Mouse (Mus musculus): ENCODE measurements around the gene 1810037I17Rik. TPM values are rescaled to one million over a fixed set of nuclear protein-coding genes. Genes with fewer than 3 reads are reported as not detected.
"Not testable (repeated sequence)": the region's sequence is repeated elsewhere in the genome, so short reads cannot be mapped to it uniquely, and the experiment has no call there.

The 1810037I17Rik gene
- polyA plus RNA-seq, 1 experiment, result 61.9 TPM

DNA sequence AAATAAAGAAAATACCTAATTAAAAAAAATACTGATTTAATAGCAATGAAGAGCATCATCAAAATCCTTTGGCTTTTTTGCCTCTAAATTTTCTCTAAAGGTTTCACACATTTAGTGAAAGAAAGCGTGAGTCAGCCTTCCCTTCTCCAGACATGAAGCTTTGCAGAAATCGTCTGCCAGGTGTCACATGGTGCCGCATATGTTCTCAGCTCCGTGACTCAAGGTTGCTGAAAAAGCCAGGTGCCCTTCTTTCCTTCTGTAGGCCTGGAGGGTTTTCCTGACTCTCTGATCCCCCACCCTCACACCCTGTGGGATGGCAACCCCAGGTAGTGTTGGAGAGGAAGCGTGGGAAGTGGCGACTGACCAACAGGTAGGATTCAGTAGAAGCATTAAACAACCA, 5.7 kb downstream of the 1810037I17Rik start:
- no peak overlapping the region for H3K27ac ChIP-seq (ENCODE audit: insufficient read depth, low read depth, low read length)
- no peak for TF ChIP-seq CTCF (IDR thresholded peaks at IDR 0.05; ENCODE audit: low read depth, low read length)
- H3K4me3 ChIP-seq (ENCODE audit: insufficient read depth, low read length), result no peak overlapping the region
- peaks cover 4% of the 10 kb centered on the region; the same call in 1 of the 2 replicates for H3K4me1 ChIP-seq (ENCODE audit: control insufficient read depth, insufficient read depth, low read length)

DNA sequence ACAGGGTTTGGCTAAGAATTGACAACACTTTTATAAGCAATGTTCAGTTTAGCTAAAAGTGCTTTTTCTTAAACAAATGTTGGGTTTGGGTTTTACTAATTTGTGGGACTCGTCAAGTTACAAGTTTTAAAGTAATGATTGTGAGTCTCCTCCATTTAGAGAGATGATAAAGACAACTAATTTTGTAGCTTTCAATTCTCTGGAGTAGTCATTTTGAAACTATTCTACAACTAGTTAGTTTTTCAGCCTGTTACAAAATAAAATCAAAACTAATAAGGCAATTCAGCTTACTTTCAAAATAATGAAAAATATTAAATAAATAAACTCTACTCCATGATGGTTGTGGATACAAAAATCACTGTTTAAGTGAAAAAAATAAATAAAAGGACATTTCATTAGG, 8.5 kb downstream of the 1810037I17Rik start:
- no peak overlapping the region for H3K4me3 ChIP-seq (ENCODE audit: insufficient read depth, low read length)

DNA sequence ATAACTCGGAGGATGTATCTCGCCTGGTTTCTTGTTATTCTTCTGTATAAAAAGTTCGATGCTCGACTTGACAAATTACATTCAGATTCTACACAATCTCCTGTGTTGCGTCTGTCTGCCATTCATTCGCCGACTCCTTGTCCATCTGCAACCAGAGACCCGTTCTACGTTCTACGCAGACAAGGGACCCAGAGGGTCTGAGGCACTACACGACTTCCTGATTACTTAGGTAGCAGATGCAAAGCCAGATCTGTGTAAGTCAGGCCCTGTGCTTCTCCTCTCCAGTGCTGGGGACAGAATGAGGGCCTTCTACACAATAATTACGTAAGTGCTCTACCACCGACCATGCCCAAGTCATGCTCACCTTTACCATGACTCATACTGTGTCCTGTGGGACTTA, 13.2 kb downstream of the 1810037I17Rik start:
- not testable (repeated sequence) for H3K27ac ChIP-seq (ENCODE audit: insufficient read depth, low read depth, low read length); H3K4me3 ChIP-seq (ENCODE audit: insufficient read depth, low read length); H3K4me1 ChIP-seq (ENCODE audit: control insufficient read depth, insufficient read depth, low read length)

More for the DNA sequence above, 8.5 kb downstream of the 1810037I17Rik start:
- Histone ChIP-seq H3K27ac (ENCODE audit: insufficient read depth, low read depth, low read length) (no peak overlapping the region), H3K4me1 (ENCODE audit: control insufficient read depth, insufficient read depth, low read length) (no peaks in the 10 kb centered on the region)
- TF ChIP-seq POLR2A (IDR thresholded peaks at IDR 0.05; ENCODE audit: borderline replicate concordance, low read depth, low read length) (no peak), CTCF (IDR thresholded peaks at IDR 0.05; ENCODE audit: low read depth, low read length) (no peak)

DNA sequence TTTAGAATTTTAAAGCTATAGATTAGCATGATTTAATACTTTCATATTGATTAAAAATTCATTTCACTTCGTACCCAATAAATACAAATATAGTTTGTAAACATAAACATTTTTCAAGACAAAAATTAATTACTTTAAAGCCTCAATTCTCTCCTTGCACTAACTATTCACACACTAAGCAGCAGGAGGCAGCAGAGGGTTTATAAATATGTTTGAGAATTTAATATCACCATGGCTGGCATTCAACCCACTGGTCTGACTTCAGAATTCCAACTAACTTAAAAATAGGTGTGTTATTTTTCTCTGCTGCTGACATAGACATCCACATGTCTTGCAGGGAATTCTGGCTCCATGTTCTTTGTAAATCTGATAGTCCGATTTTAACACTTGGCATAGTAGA, 15.2 kb downstream of the 1810037I17Rik start:
- H3K4me1 ChIP-seq (ENCODE audit: control insufficient read depth, insufficient read depth, low read length), result peaks cover 16% of the 10 kb centered on the region
- no peak for TF ChIP-seq CTCF (IDR thresholded peaks at IDR 0.05; ENCODE audit: low read depth, low read length)
- no peak for TF ChIP-seq POLR2A (IDR thresholded peaks at IDR 0.05; ENCODE audit: borderline replicate concordance, low read depth, low read length)
- no peak overlapping the region for H3K4me3 ChIP-seq (ENCODE audit: insufficient read depth, low read length)
- H3K27ac ChIP-seq (ENCODE audit: insufficient read depth, low read depth, low read length), result no peak overlapping the region

DNA sequence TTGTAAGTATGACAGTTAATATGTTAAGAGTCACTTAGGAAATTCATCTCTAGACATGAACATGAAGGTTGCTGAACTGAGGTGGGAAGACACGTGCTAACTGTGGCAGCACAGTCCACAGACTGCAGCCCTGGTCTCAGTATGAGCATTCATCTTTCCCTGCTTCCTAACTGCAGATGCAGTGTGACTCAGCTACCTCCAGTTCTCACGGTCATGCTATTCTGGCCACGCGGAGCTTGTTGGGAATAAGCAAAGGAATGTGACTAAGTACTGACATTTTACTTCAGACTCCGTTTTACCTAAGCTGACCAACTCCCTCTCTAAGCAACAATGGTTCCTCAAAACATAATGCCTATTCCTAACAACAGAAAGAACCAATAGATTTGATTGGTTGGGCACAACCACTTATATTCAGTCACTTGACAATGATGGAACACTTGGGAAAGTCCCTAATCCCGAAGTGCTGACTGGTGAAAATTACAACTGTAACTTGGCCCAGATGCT, 19.4 kb downstream of the 1810037I17Rik start:
- TF ChIP-seq POLR2A (IDR thresholded peaks at IDR 0.05; ENCODE audit: borderline replicate concordance, low read depth, low read length), result no peak
- Histone ChIP-seq H3K27ac (ENCODE audit: insufficient read depth, low read depth, low read length) (peak overlapping the region; percentile 73), H3K4me1 (ENCODE audit: control insufficient read depth, insufficient read depth, low read length) (peaks cover 20% of the 10 kb centered on the region), H3K4me3 (ENCODE audit: insufficient read depth, low read length) (no peak overlapping the region)

DNA sequence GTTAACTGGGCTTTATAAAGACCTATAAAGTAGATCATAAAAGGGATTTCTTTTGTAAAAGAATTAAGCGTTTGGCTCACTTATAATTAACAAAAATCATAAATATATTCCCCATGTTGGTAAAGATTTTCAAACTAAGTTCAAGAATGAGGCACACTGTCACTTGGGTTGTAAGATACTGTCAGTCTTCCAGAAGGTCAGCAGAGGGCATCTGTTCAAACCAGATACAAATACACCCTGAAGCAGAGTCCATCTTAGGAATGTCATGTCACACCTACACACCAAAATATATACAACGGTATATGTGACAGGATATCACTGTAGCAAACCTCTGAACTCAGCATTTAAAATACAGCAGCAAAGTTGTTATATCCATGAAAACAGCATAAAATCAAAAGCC, 26.1 kb downstream of the 1810037I17Rik start:
- Histone ChIP-seq H3K4me1 (ENCODE audit: control insufficient read depth, insufficient read depth, low read length) (peaks cover 3% of the 10 kb centered on the region), H3K4me3 (ENCODE audit: insufficient read depth, low read length) (no peak overlapping the region), H3K27ac (ENCODE audit: insufficient read depth, low read depth, low read length) (no peak overlapping the region)
- no peak for TF ChIP-seq CTCF (IDR thresholded peaks at IDR 0.05; ENCODE audit: low read depth, low read length)
- TF ChIP-seq POLR2A (IDR thresholded peaks at IDR 0.05; ENCODE audit: borderline replicate concordance, low read depth, low read length), result no peak

DNA sequence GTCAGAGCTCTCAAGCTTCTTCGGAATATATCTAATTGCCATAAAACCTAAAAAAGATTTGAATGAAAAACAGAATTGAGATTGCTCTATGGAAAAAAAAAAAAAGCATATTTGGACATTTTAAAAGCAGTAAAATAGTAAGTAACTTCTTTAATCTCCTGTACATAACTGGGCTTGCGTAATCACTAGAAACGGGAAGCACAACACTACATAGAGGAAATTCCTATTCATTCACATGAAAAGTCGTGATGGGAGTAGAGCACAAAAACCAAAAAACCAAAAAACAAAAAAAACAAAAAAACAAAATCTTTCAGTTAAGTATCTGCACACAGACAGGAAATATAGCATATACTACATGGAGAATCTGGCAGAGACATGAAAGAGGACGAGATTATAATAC, 40.3 kb downstream of the 1810037I17Rik start:
- Histone ChIP-seq H3K27ac (ENCODE audit: insufficient read depth, low read depth, low read length) (no peak overlapping the region), H3K4me1 (ENCODE audit: control insufficient read depth, insufficient read depth, low read length) (peaks cover 8% of the 10 kb centered on the region), H3K4me3 (ENCODE audit: insufficient read depth, low read length) (no peak overlapping the region)
- TF ChIP-seq POLR2A (IDR thresholded peaks at IDR 0.05; ENCODE audit: borderline replicate concordance, low read depth, low read length) (no peak), CTCF (IDR thresholded peaks at IDR 0.05; ENCODE audit: low read depth, low read length) (no peak)

DNA sequence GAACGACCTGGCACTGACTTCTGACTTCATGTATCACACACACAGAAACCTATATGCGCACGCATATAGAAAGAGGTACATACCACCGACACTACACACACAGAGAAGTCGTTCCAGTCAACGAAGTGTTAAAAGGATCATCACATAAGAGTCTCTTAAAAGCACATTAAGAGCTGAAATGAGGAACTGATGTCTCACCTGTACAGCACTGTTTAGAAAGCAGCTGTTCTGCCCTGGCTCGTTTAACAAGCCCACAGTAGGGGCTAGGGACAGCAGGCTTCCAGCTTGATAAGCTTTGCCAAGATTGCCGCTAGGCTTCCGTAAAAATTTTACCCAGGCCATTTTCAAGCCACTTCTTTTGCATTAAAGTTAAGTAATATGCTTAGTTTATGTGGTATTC, 44.4 kb downstream of the 1810037I17Rik start:
- peaks cover 12% of the 10 kb centered on the region for H3K4me1 ChIP-seq (ENCODE audit: control insufficient read depth, insufficient read depth, low read length)
- no peak overlapping the region for H3K4me3 ChIP-seq (ENCODE audit: insufficient read depth, low read length)
- TF ChIP-seq POLR2A (IDR thresholded peaks at IDR 0.05; ENCODE audit: borderline replicate concordance, low read depth, low read length), result no peak
- H3K27ac ChIP-seq (ENCODE audit: insufficient read depth, low read depth, low read length), result no peak overlapping the region

DNA sequence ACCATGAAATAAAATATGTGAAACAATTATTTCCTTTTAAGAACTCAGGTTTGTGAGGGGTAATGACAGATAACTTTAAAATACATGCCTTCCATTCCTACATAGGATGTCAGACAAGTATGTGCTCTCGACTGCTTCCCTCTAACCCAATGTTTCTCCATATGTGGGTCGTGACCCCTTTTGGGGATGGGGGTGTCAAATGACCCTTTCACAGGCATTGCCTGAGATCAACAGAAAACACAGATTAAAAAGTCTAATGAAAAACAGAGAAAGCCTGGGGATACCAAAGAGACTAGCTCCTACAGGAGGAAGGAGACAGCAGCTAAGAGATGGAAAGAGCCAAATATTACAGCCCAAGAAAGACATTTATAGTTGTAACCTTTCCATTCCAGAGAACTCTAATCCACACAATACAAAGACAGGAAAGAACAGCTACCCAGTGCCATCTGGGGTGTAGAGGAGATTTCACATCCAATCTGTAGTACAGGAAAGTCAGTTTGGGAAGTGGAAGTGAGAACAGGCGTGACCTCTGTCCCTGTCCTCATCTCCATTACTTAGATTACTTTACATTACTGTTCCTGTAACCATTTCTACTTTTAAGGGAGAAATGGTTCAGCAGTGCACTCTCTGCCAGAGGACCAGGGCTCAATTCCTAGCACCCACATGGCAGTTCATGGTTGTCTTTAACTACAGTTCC, 48.3 kb downstream of the 1810037I17Rik start:
- Histone ChIP-seq H3K4me3 (ENCODE audit: insufficient read depth, low read length) (no peak overlapping the region), H3K4me1 (ENCODE audit: control insufficient read depth, insufficient read depth, low read length) (peaks cover 17% of the 10 kb centered on the region), H3K27ac (ENCODE audit: insufficient read depth, low read depth, low read length) (no peak overlapping the region)
- TF ChIP-seq POLR2A (IDR thresholded peaks at IDR 0.05; ENCODE audit: borderline replicate concordance, low read depth, low read length) (no peak), CTCF (IDR thresholded peaks at IDR 0.05; ENCODE audit: low read depth, low read length) (no peak)

DNA sequence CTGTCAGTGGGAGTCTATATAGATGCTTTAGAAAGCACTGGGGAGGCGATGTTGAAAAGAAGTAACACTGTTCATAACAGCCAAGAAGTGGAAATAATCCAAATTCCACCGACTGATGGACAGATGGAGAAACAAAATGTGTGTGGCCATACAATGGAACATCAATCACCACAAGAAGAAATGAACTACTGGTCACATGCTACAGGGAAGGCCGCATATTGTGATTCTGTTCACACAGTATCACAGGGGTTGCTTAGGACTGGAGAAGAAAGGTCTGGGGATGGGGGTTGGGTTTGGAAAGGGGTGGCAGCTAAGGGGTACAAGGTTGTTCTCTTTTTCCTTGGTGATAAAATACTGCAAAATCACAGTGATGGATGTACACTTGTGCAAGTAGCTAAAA, 50.8 kb downstream of the 1810037I17Rik start:
- TF ChIP-seq POLR2A (IDR thresholded peaks at IDR 0.05; ENCODE audit: borderline replicate concordance, low read depth, low read length) (no peak), CTCF (IDR thresholded peaks at IDR 0.05; ENCODE audit: low read depth, low read length) (no peak)
- Histone ChIP-seq H3K4me3 (ENCODE audit: insufficient read depth, low read length) (no peak overlapping the region), H3K4me1 (ENCODE audit: control insufficient read depth, insufficient read depth, low read length) (peaks cover 17% of the 10 kb centered on the region), H3K27ac (ENCODE audit: insufficient read depth, low read depth, low read length) (no peak overlapping the region)

DNA sequence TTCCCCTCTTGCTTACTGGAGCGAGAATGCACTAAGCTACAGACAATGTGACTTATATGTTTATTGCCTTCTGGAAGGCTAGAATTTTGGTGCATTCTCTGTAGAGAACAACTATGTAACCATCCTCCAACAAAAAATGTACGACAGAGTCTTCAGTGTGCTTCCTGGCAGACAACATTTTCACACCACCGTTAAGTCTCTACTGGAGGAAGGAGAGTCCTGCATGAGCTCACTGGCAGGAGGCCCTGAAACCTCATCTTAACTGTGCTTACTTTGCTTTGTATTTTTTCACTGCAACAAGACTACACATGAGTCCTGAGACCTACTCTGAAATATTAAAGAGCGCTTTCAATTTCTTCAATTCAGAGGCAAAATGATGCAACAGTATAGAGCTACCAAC, 51.4 kb downstream of the 1810037I17Rik start:
- peaks cover 17% of the 10 kb centered on the region for H3K4me1 ChIP-seq (ENCODE audit: control insufficient read depth, insufficient read depth, low read length)
- no peak for TF ChIP-seq POLR2A (IDR thresholded peaks at IDR 0.05; ENCODE audit: borderline replicate concordance, low read depth, low read length)
- TF ChIP-seq CTCF (IDR thresholded peaks at IDR 0.05; ENCODE audit: low read depth, low read length), result no peak
- no peak overlapping the region for H3K4me3 ChIP-seq (ENCODE audit: insufficient read depth, low read length)
- H3K27ac ChIP-seq (ENCODE audit: insufficient read depth, low read depth, low read length), result no peak overlapping the region

Other genes starting within 250 kb of the 1810037I17Rik start
- 0.67 and 0.98 TPM in 2 replicates for gene Pde5a, start 195.3 kb upstream of the 1810037I17Rik start, polyA plus RNA-seq (2012; ENCODE audit: insufficient read depth, insufficient read length, missing spikeins)
- gene Fabp2, start 29.1 kb upstream of the 1810037I17Rik start, polyA plus RNA-seq (2012; ENCODE audit: insufficient read depth, insufficient read length, missing spikeins), result not detected in 2 replicates
- gene Gm10959, start 4.8 kb upstream of the 1810037I17Rik start, polyA plus RNA-seq (2012; ENCODE audit: insufficient read depth, insufficient read length, missing spikeins), result not detected in 2 replicates
- gene Usp53, start 60.3 kb downstream of the 1810037I17Rik start, polyA plus RNA-seq (2012; ENCODE audit: insufficient read depth, insufficient read length, missing spikeins), result 3.3 and 3.9 TPM in 2 replicates
- not detected in 2 replicates for gene Myoz2, start 110.8 kb downstream of the 1810037I17Rik start, polyA plus RNA-seq (2012; ENCODE audit: insufficient read depth, insufficient read length, missing spikeins)

All from bone marrow macrophage, adult 2 months (primary cell).